In the genomic region with DNA sequence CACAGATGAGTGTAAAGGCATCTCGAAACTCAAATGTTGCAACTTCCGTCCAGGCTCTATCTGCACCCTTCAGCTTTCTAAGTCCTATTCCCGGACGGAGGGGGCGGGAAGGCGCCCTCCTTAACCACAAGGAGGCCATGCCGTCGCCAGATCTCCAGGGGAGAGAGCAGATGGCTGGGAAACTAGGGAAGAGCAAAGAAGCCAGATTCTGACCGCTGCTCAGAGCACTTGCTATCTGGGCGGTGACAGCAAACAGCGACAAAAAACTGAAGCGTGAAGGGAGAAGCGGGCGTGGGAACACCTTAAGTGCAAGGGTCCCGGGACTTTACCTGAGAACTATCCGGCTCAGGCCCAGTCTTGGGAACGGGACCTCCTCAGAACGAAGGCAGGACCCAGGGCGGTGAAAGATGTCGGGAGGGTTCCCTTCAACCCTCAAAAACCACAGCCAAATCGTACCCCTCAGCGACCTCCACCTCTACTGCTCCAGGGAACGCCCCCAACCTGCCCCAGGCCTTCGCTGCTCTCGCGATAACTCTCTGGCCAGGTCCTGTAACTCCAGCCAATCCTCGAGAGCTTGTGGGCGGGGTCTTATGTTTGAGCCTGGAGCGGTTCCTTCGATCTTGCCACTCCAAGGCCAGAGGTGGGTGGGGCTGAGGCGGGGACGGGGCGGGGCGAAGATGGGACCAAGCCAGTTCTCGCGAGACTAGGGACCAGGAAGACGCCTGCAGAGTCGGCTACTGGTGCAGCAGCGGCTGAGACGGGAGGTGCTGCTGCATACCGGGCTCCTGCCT, we compare ENCODE assay signal across 8 mouse cellular contexts. TPM values are rescaled to one million over a fixed set of nuclear protein-coding genes. Genes with fewer than 3 reads are reported as not detected.
A peak's percentile ranks its signal among the peaks of the same experiment; 100 is the strongest.
DNase-seq lines count a peak whose midpoint lies in the region; ATAC-seq lines count a peak whose summit lies in the region.

TSS of gene Pign (minus strand) at position 507 of the 791 bp plus-strand sequence.
TSS of gene Relch (plus strand) at position 691 of the 791 bp plus-strand sequence.

- under 1% methylated on average over 41 of the region's 41 CpGs for WGBS in forebrain, embryonic 14.5 days
- under 1% methylated on average over 41 of the region's 41 CpGs for WGBS in neural tube, embryonic 15.5 days

- 0 out of 2 replicates have a peak, but pooled peaks cover 3% of the 10 kb centered on the region for H3K36me3 ChIP-seq in forebrain, embryonic 14.5 days (ENCODE audit: control insufficient read depth, insufficient read depth, low read length)
- H3K36me3 ChIP-seq in neural tube, embryonic 15.5 days: no peaks in the 10 kb centered on the region

- H3K4me2 ChIP-seq in forebrain, embryonic 14.5 days (ENCODE audit: low read length): peak within 1 kb of the TSS; percentile 86
- peak within 1 kb of the TSS; percentile 83 for H3K4me2 ChIP-seq in neural tube, embryonic 15.5 days

- peak; percentile 98 for ATAC-seq in forebrain, embryonic 14.5 days
- peak; percentile 99 for ATAC-seq in neural tube, embryonic 15.5 days (ENCODE audit: low FRiP score)

- H3K4me3 ChIP-seq in forebrain, embryonic 14.5 days (ENCODE audit: low read depth, low read length): peak within 1 kb of the TSS; percentile 94
- H3K4me3 ChIP-seq in neural tube, embryonic 15.5 days (replicated peaks): peak within 1 kb of the TSS; percentile 96

- H3K9me3 ChIP-seq in forebrain, embryonic 14.5 days (replicated peaks; ENCODE audit: control insufficient read depth, low read length): no peaks in the 10 kb centered on the region
- H3K9me3 ChIP-seq in neural tube, embryonic 15.5 days (replicated peaks): no peaks in the 10 kb centered on the region

- peaks cover 5% of the 10 kb centered on the region for H3K4me1 ChIP-seq in forebrain, embryonic 14.5 days (ENCODE audit: control insufficient read depth, insufficient read depth, low read length)
- peaks cover 32% of the 10 kb centered on the region for H3K4me1 ChIP-seq in neural tube, embryonic 15.5 days

- H3K9ac ChIP-seq in forebrain, embryonic 14.5 days (ENCODE audit: low read length): peak within 1 kb of the TSS; percentile 90
- H3K9ac ChIP-seq in neural tube, embryonic 15.5 days (replicated peaks): peak within 1 kb of the TSS; percentile 91

- peak; percentile 100 for DNase-seq in ES-CJ7 (ENCODE audit: low read depth, low spot score)
- DNase-seq in cerebellum, adult 11 months: peak; percentile 96
- DNase-seq in forebrain, embryonic 14.5 days (ENCODE audit: low spot score): peak; percentile 100
- DNase-seq in heart, postnatal 14 days: peak; percentile 96 to 97
- peak; percentile 99 for DNase-seq in layer of hippocampus, adult 11-12 months (ENCODE audit: low spot score)
- peak; percentile 99 for DNase-seq in lung, adult 18-20 months
- DNase-seq in testis, postnatal 14 days (ENCODE audit: low spot score): peak; percentile 100

- peak within 1 kb of the TSS; percentile 69 for H3K27ac ChIP-seq in forebrain, embryonic 14.5 days (ENCODE audit: low read depth, low read length)
- H3K27ac ChIP-seq in neural tube, embryonic 15.5 days (replicated peaks): peak within 1 kb of the TSS; percentile 89

- no peaks in the 10 kb centered on the region for H3K27me3 ChIP-seq in forebrain, embryonic 14.5 days (replicated peaks; ENCODE audit: control insufficient read depth, insufficient read depth, low read length)
- H3K27me3 ChIP-seq in neural tube, embryonic 15.5 days (replicated peaks): no peaks in the 10 kb centered on the region

- intact Hi-C loops in heart, postnatal 14 days (cut with DNase I): loop anchor here (2.0 to 10.0 kb wide), 4 partner anchors 13 to 739 kb away; partner anchors contain the start of gene Zcchc2

RNA-seq across cellular contexts. Expression of gene Pign, which starts in this region (rescaled TPM):
- polyA plus RNA-seq in forebrain, embryonic 14.5 days (2014; fragmentation: Nextera tagmentation; extraction: Ambion mirVana): 9.4 and 11.6 TPM in 2 replicates
- 10 to 100 TPM; 14.0 to 19.2 TPM for total RNA-seq in heart, postnatal 14 days (2021)
- polyA plus RNA-seq in neural tube, embryonic 15.5 days (2015; fragmentation: Nextera tagmentation; extraction: Ambion mirVana): 9.1 and 9.4 TPM in 2 replicates

RNA-seq across cellular contexts. Expression of gene Relch, which starts in this region (rescaled TPM):
- 32.0 and 40.4 TPM in 2 replicates for polyA plus RNA-seq in forebrain, embryonic 14.5 days (2014; fragmentation: Nextera tagmentation; extraction: Ambion mirVana)
- total RNA-seq in heart, postnatal 14 days (2021): 10 to 100 TPM; 22.9 to 25.3 TPM
- 35.2 and 39.8 TPM in 2 replicates for polyA plus RNA-seq in neural tube, embryonic 15.5 days (2015; fragmentation: Nextera tagmentation; extraction: Ambion mirVana)

Comparison
In these comparisons a context has a peak if more than half of its experiments do, and no peak if none do; other contexts are left out.
1. Peak in every context shown above with its lines: DNase-seq, ATAC-seq, H3K4me3 ChIP-seq and H3K27ac ChIP-seq.